Mouse (Mus musculus): Measurements from ENCODE around the gene Lifr. TPM values are rescaled to one million over a fixed set of nuclear protein-coding genes. Genes with fewer than 3 reads are reported as not detected.

The Lifr gene
- total RNA-seq, 1 experiment from 2014 or later: 10.7 TPM

- no peak for ATAC-seq (replicated peaks; ENCODE audit: insufficient number of reproducible peaks, low FRiP score, low TSS enrichment, poor library complexity, severe bottlenecking)
Observed at GRCm38 (mm10) chr15:7078356-7078755, 12.1 kb upstream of the Lifr start.

DNA sequence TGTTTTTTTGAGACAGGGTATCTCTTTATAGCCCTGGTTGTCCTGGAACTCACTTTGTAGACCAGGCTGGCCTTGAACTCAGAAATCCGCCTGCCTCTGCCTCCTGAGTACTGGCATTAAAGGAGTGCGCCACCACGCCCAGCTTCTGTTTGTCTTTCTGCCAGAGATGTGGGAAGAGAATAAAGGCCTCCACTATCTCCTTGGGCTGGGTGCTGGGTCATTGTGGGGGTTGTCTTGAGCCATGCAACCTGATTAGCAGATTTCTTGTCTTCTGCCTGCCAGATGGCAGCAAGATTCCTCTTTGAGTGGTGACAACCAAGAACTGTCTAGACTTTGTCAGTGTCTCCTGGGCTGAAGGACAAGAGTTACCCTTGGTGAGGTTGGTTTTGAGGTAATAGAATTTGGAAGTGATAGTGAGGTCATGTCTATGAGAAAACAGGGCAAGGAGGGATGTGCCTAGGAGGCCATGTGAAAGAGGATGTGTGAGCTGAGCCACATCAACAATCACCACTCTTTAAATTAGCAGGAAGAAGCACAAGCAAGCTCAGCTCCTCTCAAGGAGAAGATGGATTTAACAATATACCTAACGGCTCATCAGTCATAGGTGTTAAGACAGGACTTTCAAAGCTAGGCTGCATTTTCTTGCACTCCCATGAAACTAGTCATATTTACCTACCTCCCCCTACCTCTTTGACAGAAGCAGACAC lies 10.6 kb upstream of the Lifr start:
- no peak for ATAC-seq (replicated peaks; ENCODE audit: insufficient number of reproducible peaks, low FRiP score, low TSS enrichment, poor library complexity, severe bottlenecking)

- ATAC-seq (replicated peaks; ENCODE audit: insufficient number of reproducible peaks, low FRiP score, low TSS enrichment, poor library complexity, severe bottlenecking): no peak
Observed at GRCm38 (mm10) chr15:7080916-7081626, 9.3 kb upstream of the Lifr start.

- no peak for ATAC-seq (replicated peaks; ENCODE audit: insufficient number of reproducible peaks, low FRiP score, low TSS enrichment, poor library complexity, severe bottlenecking)
Observed at GRCm38 (mm10) chr15:7081795-7082194, 8.6 kb upstream of the Lifr start.

DNA sequence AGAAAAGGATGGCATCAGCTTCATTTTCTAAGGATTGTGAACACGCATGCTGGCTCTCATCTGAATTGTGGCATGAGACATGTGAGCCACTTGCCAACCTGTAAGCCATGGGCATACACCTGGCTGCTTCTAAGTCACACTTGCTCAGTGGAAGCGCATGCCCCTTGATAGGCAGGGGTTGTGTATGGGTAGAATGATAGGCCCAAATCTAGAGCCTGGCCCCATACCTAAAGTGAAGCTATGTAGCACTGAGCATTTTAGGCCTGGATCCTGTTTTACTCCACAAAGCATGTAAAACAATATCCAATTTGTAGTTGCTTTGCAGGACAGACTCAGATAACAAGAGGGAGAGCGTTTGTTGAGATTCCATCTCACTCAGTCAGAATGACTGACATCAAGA lies 7.5 kb upstream of the Lifr start:
- ATAC-seq (replicated peaks; ENCODE audit: insufficient number of reproducible peaks, low FRiP score, low TSS enrichment, poor library complexity, severe bottlenecking): no peak

GRCm38 (mm10) chr15:7084780-7085497 lies 5.5 kb upstream of the Lifr start:
- peak; percentile 94 for ATAC-seq (replicated peaks; ENCODE audit: insufficient number of reproducible peaks, low FRiP score, low TSS enrichment, poor library complexity, severe bottlenecking)

DNA sequence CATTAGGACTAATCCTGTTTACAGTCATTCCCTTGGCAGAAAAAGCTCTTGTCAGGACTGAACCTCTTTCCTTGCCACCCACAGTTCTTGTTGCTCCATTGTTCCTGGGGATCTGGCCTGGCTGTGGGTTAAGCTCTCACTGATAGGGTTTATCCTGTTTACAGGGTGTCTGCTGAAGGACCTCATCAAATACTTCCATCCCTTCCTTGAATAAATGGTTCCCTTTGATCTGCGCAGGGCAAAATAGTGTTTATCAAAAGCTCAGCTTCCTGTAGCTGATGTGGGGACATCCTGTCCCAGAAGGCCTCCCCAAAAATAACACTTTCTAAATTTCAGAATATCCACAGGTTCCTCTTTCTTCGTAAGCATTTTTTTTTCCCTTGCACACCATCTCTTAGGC lies 1.7 kb upstream of the Lifr start:
- ATAC-seq (replicated peaks; ENCODE audit: insufficient number of reproducible peaks, low FRiP score, low TSS enrichment, poor library complexity, severe bottlenecking): no peak

DNA sequence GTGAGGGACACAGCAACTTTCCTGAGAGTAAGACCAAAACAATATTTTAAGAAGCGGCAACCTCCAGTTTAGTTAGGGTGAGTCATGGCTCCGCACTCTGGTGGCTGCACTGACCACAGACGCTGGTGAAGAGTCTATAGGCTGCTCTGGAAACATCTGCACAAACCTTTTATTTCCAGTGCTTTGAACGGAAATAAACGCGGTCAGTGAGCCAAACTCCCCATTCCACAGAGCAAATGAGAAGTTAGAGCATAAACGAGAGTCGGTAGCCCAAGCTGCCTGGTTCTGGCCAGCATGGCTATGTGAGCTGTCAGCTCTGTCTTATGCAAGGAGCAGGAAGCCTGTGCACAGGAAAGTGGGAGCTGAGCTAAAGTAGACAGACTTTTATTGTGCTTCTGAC lies 1.9 kb downstream of the Lifr start:
- no peak for ATAC-seq (replicated peaks; ENCODE audit: insufficient number of reproducible peaks, low FRiP score, low TSS enrichment, poor library complexity, severe bottlenecking)

DNA sequence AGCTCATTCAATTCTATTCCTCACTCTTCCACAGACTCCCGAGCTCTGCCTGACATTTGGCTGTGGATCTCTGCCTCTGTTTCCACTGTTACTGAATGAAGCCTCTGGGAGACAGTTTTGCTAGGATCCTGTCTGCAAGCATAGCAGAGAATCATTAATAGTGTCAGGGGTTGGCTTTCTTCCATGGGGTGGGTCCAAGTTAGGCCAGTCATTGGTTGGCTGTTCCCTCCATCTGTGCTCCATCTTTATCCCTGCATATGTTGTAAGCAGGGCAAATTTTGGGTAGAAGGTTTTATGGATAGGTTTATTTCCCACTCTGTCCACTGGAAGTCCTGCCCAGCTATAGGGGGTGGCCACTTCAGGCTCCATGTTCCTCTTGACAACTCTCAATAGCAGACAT lies 9.0 kb downstream of the Lifr start:
- no peak for ATAC-seq (replicated peaks; ENCODE audit: insufficient number of reproducible peaks, low FRiP score, low TSS enrichment, poor library complexity, severe bottlenecking)

DNA sequence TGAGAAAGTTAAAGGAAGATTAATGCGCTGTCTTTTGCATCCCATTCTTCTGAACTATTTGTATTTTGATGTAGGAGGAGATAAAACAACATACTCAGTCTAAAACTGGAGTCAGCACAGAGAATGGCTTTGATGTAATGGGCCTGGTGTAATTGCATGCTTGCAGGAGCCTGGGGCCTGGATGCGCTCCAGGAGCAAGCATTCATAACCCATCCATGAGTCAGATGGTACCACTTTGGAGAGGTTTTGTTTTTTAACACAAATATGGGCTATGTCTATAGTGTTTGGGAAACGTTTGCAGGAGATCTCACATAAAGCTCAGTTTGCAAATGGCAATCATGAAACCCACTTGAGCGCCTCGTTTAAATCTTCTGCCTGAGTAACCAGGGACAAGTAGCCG lies 9.8 kb downstream of the Lifr start:
- no peak for ATAC-seq (replicated peaks; ENCODE audit: insufficient number of reproducible peaks, low FRiP score, low TSS enrichment, poor library complexity, severe bottlenecking)

DNA sequence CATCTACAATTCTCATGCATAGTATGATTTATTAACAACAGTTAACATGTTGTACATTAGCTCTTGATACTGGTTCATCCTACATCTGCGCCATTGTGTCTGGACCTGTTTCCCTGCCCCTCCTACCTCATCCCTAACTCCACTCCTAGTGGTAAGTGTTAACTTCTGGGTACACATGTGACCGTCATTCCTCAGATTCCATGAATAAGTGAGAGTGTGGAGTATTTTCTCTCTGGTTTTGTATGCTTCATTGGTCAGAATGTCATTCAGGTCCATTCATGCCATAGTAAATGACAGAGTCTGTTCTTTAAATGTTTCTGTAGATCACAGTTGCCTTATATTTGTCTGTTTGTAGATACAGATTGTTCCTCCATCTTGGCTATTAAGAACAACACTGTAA lies 12.6 kb downstream of the Lifr start:
- no peak for ATAC-seq (replicated peaks; ENCODE audit: insufficient number of reproducible peaks, low FRiP score, low TSS enrichment, poor library complexity, severe bottlenecking)

DNA sequence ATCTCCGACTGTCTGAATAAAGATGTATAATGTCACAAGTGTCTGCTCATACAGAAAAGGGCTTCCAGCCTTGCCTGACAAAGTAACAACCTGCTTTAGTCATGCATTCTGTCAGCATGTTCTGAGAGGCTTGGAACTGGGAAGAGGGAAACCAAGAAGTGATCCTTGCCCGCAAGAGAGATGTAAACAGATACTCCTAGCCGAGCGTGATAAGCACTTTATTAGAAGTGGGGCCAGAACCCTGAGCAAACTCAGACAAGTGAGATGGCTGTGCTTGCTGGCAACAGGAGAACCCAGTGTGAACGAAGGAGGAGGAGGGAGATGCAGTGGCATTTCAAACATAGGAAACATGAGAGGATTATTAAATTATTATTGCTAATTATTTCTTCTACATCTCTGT lies 14.8 kb downstream of the Lifr start:
- no peak for ATAC-seq (replicated peaks; ENCODE audit: insufficient number of reproducible peaks, low FRiP score, low TSS enrichment, poor library complexity, severe bottlenecking)

DNA sequence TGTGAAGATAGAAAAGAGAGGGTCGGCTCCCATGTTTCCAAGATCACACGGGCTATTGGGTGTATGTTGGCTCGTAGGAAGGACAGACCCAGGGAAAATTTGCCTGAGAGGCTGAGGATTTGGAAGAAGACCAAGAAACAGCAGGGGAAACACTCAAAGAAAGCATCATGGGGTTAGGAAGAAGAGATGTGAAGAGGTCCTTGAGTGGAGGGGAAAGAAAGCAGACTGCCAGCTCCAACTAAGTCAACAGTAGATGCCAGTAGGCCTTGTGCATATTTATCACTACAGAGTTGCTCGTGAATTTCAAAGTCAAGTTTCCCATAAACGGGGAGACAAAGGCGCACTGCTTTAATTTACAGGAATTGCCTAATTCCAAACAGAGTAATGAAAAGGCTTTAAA lies 17.7 kb downstream of the Lifr start:
- no peak for ATAC-seq (replicated peaks; ENCODE audit: insufficient number of reproducible peaks, low FRiP score, low TSS enrichment, poor library complexity, severe bottlenecking)

GRCm38 (mm10) chr15:7112227-7112907 lies 22.0 kb downstream of the Lifr start:
- ATAC-seq (replicated peaks; ENCODE audit: insufficient number of reproducible peaks, low FRiP score, low TSS enrichment, poor library complexity, severe bottlenecking): no peak

DNA sequence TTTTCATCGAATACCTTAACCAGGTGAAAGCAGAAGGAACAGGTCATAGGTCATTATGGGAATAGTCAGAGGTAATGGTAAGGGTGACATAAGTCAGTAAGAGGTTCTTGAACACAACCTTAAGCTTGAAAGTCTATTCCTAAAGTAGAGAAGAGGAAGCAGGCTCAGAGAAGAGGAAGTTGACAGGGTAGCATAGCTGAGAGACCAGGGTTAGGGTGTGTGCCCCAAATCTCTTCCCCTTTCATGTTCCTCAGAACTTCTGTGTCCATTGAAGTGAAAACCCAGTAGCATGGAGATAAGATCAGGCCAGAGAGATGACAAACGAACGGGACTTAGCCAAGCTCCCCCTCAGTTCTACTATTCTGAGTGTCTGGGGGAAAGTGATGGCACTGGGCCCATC lies 23.5 kb downstream of the Lifr start:
- peak; percentile 98 for ATAC-seq (replicated peaks; ENCODE audit: insufficient number of reproducible peaks, low FRiP score, low TSS enrichment, poor library complexity, severe bottlenecking)

DNA sequence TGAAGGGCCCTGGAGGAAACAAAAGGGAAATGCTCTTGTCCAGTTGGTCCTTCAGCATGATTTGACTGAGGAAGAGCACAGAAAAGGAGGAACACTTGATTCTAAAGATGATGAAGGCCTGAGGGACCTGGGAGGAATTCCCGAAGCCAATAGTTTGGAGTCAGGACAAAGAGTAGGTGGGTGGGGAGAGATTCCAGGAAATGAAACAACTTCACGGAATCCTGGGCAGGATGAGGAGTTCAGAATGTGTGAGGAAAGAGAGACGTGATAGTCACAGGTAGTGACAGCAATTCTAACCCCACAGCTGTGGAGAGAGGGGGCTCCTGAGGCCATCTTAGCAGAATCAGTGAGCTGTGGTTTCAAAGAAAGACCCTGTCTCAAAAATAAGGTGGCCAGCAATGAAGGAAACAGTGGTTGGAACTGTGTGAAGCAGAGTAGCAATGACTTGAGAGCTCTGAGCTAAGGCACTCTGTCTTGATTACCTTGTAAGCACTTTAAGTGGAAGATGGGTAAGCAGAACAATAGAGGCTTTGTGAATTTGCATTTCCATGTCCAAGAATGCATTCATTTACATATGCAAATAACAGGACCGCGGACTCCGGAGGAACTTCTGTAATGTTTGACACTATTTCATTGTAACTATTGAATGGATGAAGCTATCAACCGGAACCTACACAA lies 25.1 kb downstream of the Lifr start:
- ATAC-seq (replicated peaks; ENCODE audit: insufficient number of reproducible peaks, low FRiP score, low TSS enrichment, poor library complexity, severe bottlenecking): no peak

DNA sequence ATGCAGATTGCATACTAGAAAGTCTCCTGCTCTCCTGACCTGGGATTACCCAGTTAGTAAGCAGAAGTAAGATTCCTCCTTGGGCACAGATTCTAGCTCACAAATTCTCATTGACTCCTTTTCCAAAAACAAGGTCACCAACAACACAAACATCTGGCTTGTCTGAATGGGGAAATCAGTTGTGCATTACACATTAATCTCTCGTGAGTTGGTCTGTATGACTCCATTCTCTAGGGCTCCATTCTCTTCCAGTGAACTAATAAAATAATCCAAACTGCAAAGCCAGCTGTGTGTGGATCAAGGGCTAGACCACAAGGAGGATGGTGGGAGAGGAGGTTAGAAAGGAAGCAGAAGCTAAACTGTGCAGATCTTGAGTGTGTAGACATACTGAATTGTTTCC lies 25.8 kb downstream of the Lifr start:
- ATAC-seq (replicated peaks; ENCODE audit: insufficient number of reproducible peaks, low FRiP score, low TSS enrichment, poor library complexity, severe bottlenecking): no peak

DNA sequence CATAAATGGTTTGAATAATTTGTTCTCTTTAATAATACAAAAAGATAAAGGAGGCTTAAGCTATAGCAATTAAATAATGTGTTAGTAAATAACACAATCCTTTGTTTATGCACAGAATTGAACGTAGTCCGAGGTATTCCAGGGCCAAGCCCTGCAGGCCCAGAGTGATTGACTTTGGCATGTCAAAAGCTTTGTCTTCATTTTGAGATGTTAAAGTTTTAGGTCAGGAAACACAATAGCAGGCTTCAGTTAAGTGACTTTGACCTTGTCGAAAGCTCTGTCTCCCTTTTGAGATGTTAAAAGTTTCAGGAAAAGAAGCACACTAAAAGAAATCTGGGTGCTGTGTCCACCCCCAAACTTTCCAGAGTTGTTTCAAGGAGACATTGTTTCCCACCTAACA lies 26.3 kb downstream of the Lifr start:
- ATAC-seq (replicated peaks; ENCODE audit: insufficient number of reproducible peaks, low FRiP score, low TSS enrichment, poor library complexity, severe bottlenecking): no peak

GRCm38 (mm10) chr15:7117944-7118343 lies 27.5 kb downstream of the Lifr start:
- ATAC-seq (replicated peaks; ENCODE audit: insufficient number of reproducible peaks, low FRiP score, low TSS enrichment, poor library complexity, severe bottlenecking): no peak
